Mouse (Mus musculus) liver, embryonic 14.5 days (tissue): Measurements from ENCODE around the gene Ccser2.

ENCODE experiments used
- CTCF ChIP-seq: IDR thresholded peaks from 2 replicates; pipeline ENCODE4 v1.5.1; 2016; ENCODE audit warnings: antibody characterized with exemption, low read depth, control low read depth
- EP300 ChIP-seq: IDR thresholded peaks from 2 replicates; pipeline ENCODE4 v1.6.1; 2016; ENCODE audit warnings: antibody characterized with exemption, low read depth

GRCm38 (mm10) chr14:36885680-36886079, 82.9 kb downstream of the Ccser2 start:
- TF ChIP-seq CTCF (no peak), EP300 (no peak)
